Mouse (Mus musculus): ENCODE results near the gene Aebp2. TPM values are rescaled to one million over a fixed set of nuclear protein-coding genes. Genes with fewer than 3 reads are reported as not detected.
"Not testable (repeated sequence)": the region's sequence is repeated elsewhere in the genome, so short reads cannot be mapped to it uniquely, and the experiment has no call there.

Aebp2 gene
- total RNA-seq, 1 experiment from 2014 or later: 58.4 TPM

GRCm38 (mm10) chr6:140603228-140603944, 19.1 kb upstream of the Aebp2 start:
- ATAC-seq (ENCODE audit: extremely low read depth, insufficient number of reproducible peaks, low FRiP score, poor library complexity, severe bottlenecking): no peak

- ATAC-seq (ENCODE audit: extremely low read depth, insufficient number of reproducible peaks, low FRiP score, poor library complexity, severe bottlenecking): not testable (repeated sequence)
Measured at GRCm38 (mm10) chr6:140605173-140605572, 17.3 kb upstream of the Aebp2 start.

GRCm38 (mm10) chr6:140605732-140606131, 16.7 kb upstream of the Aebp2 start:
- ATAC-seq (ENCODE audit: extremely low read depth, insufficient number of reproducible peaks, low FRiP score, poor library complexity, severe bottlenecking): no peak

GRCm38 (mm10) chr6:140606534-140606933, 15.9 kb upstream of the Aebp2 start:
- no peak for ATAC-seq (ENCODE audit: extremely low read depth, insufficient number of reproducible peaks, low FRiP score, poor library complexity, severe bottlenecking)

DNA sequence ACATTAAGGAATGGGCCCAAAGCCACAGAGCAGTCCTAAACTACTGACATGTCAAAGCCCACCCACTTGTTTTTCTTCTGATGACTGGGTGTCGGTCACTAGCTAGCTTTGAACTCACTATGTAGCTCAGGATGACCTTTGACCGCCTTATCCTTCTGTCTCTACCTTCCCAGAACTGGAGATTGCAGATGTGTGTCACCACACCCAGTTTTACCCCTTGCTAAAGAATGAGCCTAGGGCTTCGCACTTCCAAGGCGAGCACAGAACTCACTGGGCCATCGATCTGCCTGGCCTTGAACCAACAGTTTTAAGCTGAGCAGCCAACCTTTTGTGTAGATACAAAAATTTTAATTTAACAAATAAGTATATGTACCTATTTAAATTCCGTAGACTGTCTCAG, 13.8 kb upstream of the Aebp2 start:
- no peak for ATAC-seq (ENCODE audit: extremely low read depth, insufficient number of reproducible peaks, low FRiP score, poor library complexity, severe bottlenecking)

DNA sequence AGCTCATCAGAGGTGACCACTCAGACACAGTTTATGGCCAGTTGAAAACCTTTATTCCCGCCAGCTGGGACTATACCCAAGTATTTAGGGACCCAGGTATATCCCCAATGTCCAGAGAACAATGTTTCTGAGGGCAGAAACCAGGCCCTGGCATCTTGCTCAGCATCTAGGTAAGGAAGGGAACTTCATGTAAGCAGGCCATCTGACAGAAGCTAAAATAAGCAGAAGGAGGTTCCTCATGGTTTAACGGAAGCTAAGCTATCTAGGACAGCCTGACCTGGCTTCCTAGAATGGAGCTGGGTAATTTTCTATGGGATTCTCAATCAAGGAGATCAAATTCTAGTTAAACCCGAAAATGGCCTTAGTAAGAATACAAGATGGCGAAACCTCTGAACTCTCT, 12.9 kb upstream of the Aebp2 start:
- no peak for ATAC-seq (ENCODE audit: extremely low read depth, insufficient number of reproducible peaks, low FRiP score, poor library complexity, severe bottlenecking)

- peak; percentile 31; the same call in 1 of the 2 replicates for ATAC-seq (ENCODE audit: extremely low read depth, insufficient number of reproducible peaks, low FRiP score, poor library complexity, severe bottlenecking)
Measured at GRCm38 (mm10) chr6:140610117-140610516, 12.3 kb upstream of the Aebp2 start.

- ATAC-seq (ENCODE audit: extremely low read depth, insufficient number of reproducible peaks, low FRiP score, poor library complexity, severe bottlenecking): no peak
Measured at GRCm38 (mm10) chr6:140611282-140611681, 11.2 kb upstream of the Aebp2 start.

DNA sequence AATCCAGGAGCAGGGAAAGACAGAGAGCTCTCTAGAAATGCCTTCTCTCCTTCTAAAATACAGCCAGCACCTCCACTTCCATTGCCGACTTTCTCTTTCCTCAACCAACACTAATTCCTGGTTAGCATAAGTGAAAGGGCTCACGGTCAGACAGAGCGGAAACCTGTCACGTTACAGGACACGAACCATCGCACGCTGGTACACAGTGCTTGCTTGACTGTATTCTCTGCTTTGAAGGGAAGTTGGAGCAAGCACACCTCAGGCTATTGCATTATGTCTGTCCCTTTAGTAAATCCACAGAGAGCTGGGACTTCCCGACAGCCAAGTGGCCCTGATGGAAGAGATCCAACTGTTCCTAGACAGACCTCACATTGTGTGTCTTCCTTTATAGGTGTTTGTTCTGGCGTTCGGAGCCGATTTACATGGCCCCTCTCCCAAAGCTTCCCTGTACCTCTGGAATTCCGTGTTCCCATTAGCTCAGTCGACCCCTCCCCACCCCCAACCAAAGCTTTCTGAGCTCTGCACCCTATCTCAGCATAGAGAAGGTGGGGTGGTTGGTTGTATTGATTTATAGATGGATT, 10.5 kb upstream of the Aebp2 start:
- ATAC-seq (ENCODE audit: extremely low read depth, insufficient number of reproducible peaks, low FRiP score, poor library complexity, severe bottlenecking): no peak

- no peak for ATAC-seq (ENCODE audit: extremely low read depth, insufficient number of reproducible peaks, low FRiP score, poor library complexity, severe bottlenecking)
Measured at GRCm38 (mm10) chr6:140613822-140614221, 8.6 kb upstream of the Aebp2 start.

GRCm38 (mm10) chr6:140614711-140615110, 7.8 kb upstream of the Aebp2 start:
- peak; percentile 21; the same call in 1 of the 2 replicates for ATAC-seq (ENCODE audit: extremely low read depth, insufficient number of reproducible peaks, low FRiP score, poor library complexity, severe bottlenecking)

DNA sequence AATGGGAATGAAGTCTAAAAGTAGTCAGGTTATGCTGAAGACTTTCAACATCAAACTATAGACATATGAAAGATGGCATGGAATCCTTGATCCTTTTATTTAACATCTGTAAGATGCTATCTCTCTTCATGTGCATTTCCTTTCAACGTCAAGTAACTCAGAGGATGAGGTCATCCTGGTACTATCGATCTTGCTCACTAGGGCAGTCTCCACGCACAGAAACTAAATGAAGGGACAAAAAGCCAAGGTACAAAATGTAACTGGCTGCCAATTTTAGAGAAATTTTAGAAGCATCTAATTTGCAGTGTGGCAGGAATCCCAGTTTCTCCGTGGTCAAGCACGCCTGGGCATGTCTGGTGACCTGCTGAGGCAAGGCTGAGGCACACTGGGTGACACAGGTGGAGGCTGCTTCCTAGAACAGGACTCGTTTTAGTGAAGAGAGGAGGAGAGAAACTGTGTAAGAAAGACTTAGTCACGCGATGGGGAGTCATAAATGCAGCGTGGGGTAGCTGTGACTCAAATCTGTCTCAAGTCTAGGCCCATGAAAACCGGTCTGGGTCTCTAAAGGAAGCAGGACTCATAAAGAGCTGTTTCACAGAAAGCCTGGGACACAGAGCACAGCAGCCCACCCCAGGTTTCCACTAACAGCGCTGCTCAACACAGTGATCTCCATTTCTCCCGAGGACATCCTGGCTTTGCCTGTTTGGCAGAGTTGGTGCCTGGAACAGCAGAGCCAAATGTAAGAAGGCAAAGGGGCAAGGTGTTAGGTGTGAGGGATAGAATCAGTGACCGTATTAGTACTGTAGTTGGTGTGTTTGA, 1.7 kb upstream of the Aebp2 start:
- no peak for ATAC-seq (ENCODE audit: extremely low read depth, insufficient number of reproducible peaks, low FRiP score, poor library complexity, severe bottlenecking)

DNA sequence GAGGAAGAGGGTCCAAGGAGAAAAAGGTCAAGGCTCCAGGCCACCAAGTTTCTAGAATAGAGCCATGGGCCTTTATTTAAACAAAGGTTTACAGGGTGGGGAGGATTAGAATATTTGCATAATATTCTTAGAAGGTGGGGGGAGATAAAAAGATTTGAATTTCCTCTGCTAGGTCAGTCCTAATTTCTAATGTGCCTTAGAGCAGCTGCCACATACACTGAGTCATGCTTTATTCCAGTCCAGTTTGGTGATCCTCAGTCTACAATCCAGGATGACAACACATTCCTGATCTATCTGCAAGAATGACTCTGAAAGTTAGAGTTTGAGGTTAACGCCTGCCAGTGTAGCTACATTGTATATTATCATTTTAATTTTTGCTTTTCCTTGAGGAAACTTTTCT, 841 bp upstream of the Aebp2 start:
- no peak for ATAC-seq (ENCODE audit: extremely low read depth, insufficient number of reproducible peaks, low FRiP score, poor library complexity, severe bottlenecking)

- peak; percentile 67 for ATAC-seq (ENCODE audit: extremely low read depth, insufficient number of reproducible peaks, low FRiP score, poor library complexity, severe bottlenecking)
Measured at GRCm38 (mm10) chr6:140623226-140624095, 998 bp downstream of the Aebp2 start.

DNA sequence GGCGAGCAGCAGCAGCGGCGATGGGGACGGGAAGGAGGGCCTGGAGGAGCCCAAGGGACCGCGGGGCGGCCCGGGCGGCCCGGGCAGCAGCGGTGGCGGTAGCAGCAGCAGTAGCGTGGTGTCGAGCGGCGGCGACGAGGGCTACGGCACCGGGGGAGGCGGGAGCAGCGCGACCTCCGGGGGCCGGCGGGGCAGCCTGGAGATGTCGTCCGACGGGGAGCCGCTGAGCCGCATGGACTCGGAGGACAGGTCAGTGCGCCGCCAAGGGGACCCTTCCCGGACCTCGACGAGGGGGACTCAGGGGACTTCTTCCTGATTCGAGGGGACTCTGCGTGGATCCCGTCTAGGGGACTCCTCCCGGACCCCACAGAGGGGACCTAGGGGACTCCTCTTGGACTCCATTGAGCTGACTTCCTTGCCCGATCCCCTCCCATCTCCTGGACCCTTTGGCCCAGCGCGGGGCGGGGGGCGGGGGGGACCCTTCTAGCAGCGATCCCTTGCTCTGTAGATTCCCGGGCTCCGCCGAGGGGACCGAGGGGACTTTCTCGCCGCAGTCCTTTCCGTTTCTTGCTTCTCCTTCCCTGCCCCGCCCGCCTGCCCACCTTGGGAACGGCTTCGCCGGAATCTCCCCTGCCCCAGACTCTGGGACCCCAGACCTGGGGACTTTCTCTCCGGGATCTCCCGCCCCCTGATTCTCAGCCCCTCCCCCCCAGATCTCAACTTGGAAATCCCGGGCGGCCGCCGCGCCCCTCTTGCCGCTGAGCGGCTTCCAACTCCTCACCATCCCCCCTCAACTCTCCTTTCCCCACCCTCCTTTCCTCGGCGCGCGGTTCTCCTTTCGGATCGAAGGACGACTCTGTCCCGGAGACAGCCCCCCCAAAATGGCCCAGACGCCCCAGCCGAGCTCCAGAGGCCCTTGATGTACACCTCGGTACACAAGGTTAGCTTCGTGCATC, 1.9 kb downstream of the Aebp2 start:
- no peak for ATAC-seq (ENCODE audit: extremely low read depth, insufficient number of reproducible peaks, low FRiP score, poor library complexity, severe bottlenecking)

- no peak for ATAC-seq (ENCODE audit: extremely low read depth, insufficient number of reproducible peaks, low FRiP score, poor library complexity, severe bottlenecking)
Measured at GRCm38 (mm10) chr6:140629176-140629859, 6.9 kb downstream of the Aebp2 start.

DNA sequence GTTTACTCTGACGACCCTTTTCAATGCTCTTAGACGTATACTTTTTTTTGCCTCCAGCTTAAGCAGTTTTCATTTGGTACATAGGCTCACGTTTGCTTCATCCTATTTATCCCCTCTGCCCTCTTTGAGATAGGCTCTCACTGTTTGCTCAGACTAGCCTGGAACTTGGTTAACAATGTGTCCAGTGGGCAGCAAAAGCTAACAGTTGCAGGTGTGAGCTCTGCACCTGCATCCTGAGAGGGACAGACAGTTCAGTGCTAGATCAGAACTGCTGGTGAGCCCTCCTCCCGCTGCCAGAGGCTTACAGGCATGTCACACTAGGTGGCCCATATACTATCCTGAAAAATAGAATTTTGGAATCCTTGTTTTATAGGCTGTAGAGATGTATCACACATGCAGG, 7.8 kb downstream of the Aebp2 start:
- no peak for ATAC-seq (ENCODE audit: extremely low read depth, insufficient number of reproducible peaks, low FRiP score, poor library complexity, severe bottlenecking)

Measured in neutrophil, adult 5-6 weeks (primary cell).